In genomic region chr1:84849804-84850203, GRCm38 (mm10) we compare ENCODE assay signal across 28 mouse cellular contexts. TPM values are rescaled to one million over a fixed set of nuclear protein-coding genes. Genes with fewer than 3 reads are reported as not detected.
DNase-seq lines count a peak whose midpoint lies in the region; ATAC-seq and TF ChIP-seq lines count a peak whose summit lies in the region.
"Had no signal": no experiment of that assay in that cellular context is flagged by ENCODE, and none has a peak within 500 bp of the region (broad histone marks: within the 10 kb centered on the region; RNA-seq: fewer than 3 reads in every experiment).

No protein-coding gene starts in this region.

- H3K9ac ChIP-seq in ES-E14 (ENCODE audit: insufficient read depth, low read depth, low read length, poor library complexity, severe bottlenecking) = peak overlapping the region; percentile 64; the same call in 1 of the 2 replicates
- H3K9ac ChIP-seq: embryonic facial prominence, embryonic 12.5 days; forebrain, embryonic 15.5 days; heart, embryonic 15.5 days; lung, embryonic 15.5 days; neural tube, embryonic 15.5 days had no signal

- peak; percentile 53; the same call in 1 of the 2 replicates for ATAC-seq in megakaryocyte progenitor cell, adult 5-6 weeks (replicated peaks; ENCODE audit: poor library complexity)
- ATAC-seq: CD4-positive, CD25-positive, alpha-beta regulatory T cell, adult 4 months; forebrain, embryonic 15.5 days had no signal

- peaks cover 23% of the 10 kb centered on the region in 2 experiments for H3K4me1 ChIP-seq in ES-E14 (ENCODE audit: control insufficient read depth in 2 of 2, insufficient read depth in 2 of 2, low read length in 2 of 2, poor library complexity in 1 of 2)
- H3K4me1 ChIP-seq: embryonic facial prominence, embryonic 12.5 days; forebrain, embryonic 15.5 days; heart, embryonic 15.5 days; lung, embryonic 15.5 days; neural tube, embryonic 15.5 days had no signal

- in situ Hi-C loops in ES-E14 (cut with MboI; ENCODE audit: low sequenced_read_pairs in 2 of 2, unreplicated experiment in 2 of 2) = no loop called here

- H3K27ac ChIP-seq in ES-E14 (ENCODE audit: insufficient read depth, low read depth, low read length, poor library complexity, severe bottlenecking) = peak overlapping the region; percentile 98
- H3K27ac ChIP-seq: embryonic facial prominence, embryonic 12.5 days; forebrain, embryonic 15.5 days; heart, embryonic 10.5 days; heart, embryonic 15.5 days; kidney, postnatal 0 days; lung, embryonic 15.5 days; neural tube, embryonic 15.5 days; stomach, postnatal 0 days had no signal

- peaks cover 2% of the 10 kb centered on the region; the same call in 1 of the 2 replicates for H3K36me3 ChIP-seq in ES-E14 (ENCODE audit: control insufficient read depth, insufficient read depth, low read length, poor library complexity, severe bottlenecking)
- H3K36me3 ChIP-seq: embryonic facial prominence, embryonic 12.5 days; forebrain, embryonic 15.5 days; heart, embryonic 10.5 days; heart, embryonic 15.5 days; lung, embryonic 15.5 days; neural tube, embryonic 15.5 days had no signal

- H3K9me3 ChIP-seq in ES-E14 (ENCODE audit: control insufficient read depth, insufficient read depth, low read depth, low read length) = no peaks in the 10 kb centered on the region
- H3K9me3 ChIP-seq: embryonic facial prominence, embryonic 12.5 days; forebrain, embryonic 15.5 days; heart, embryonic 10.5 days; heart, embryonic 15.5 days; lung, embryonic 15.5 days; neural tube, embryonic 15.5 days had no signal

- DNase-seq in 3T3-L1 (ENCODE audit: low read depth, low spot score) (peak; percentile 22), 416B (ENCODE audit: low read depth) (peak; percentile 67), ES-E14 (ENCODE audit: low read depth, low spot score) (no peak)
- no peak for DNase-seq in frontal cortex, adult 2 months (ENCODE audit: extremely low spot score in 1 of 2, low spot score in 1 of 2)
- no peak for DNase-seq in left cerebral cortex, postnatal 25 days (ENCODE audit: low spot score in 2 of 2)
- no peak for DNase-seq in frontal cortex, postnatal 36 days (ENCODE audit: low spot score in 2 of 2)
- DNase-seq: adrenal gland, postnatal 14 days; cerebellum, adult 11 months; cerebellum, adult 9-11 months; embryo, embryonic 11 days; gastrocnemius, postnatal 10 days; kidney, adult 8-10 months; layer of hippocampus, postnatal 36 days; midbrain, embryonic 14.5 days; right cerebral cortex, adult 18-20 months; thymus, adult 18-20 months; thymus, postnatal 36 days had no signal

- intact Hi-C loops in left cerebral cortex, postnatal 25 days (cut with DNase I) = no loop called here

- H3K4me3 ChIP-seq in ES-E14 (ENCODE audit: insufficient read depth in 1 of 2, low read depth in 1 of 2, low read length in 2 of 2, poor library complexity in 1 of 2, severe bottlenecking in 1 of 2) = peak overlapping the region; percentile 27 to 68
- H3K4me3 ChIP-seq: embryonic facial prominence, embryonic 12.5 days; forebrain, embryonic 15.5 days; heart, embryonic 10.5 days; heart, embryonic 15.5 days; lung, embryonic 15.5 days; neural tube, embryonic 15.5 days had no signal

TF ChIP-seq in ES-E14, 5 proteins besides CTCF, POLR2A, EP300 and RAD21:
- TF ChIP-seq CHD2 (IDR thresholded peaks at IDR 0.05; ENCODE audit: low read depth, low read length) (no peak), HCFC1 (IDR thresholded peaks at IDR 0.05; ENCODE audit: borderline replicate concordance, insufficient read depth, low read length) (no peak), ZNF384 (IDR thresholded peaks at IDR 0.05; ENCODE audit: low read depth, low read length) (0 out of 2 replicates have a peak, but pooled peaks have one; percentile 51), ZC3H11A (IDR thresholded peaks at IDR 0.05; ENCODE audit: borderline replicate concordance, low read depth, low read length) (no peak), MAFK (IDR thresholded peaks at IDR 0.05; ENCODE audit: insufficient read depth, low read depth, low read length) (no peak)

RNA-seq across cellular contexts. Expression of gene Trip12, which starts 9.5 kb away (rescaled TPM):
- total RNA-seq in ES-E14 (2012; rRNA removed) = 368 and 425 TPM in 2 replicates
- total RNA-seq in megakaryocyte progenitor cell, adult 5-6 weeks (2015) = 100 and 112 TPM in 2 replicates
- total RNA-seq in megakaryocyte progenitor cell, adult 5-6 weeks (2017) = 189 and 250 TPM in 2 replicates
- polyA plus RNA-seq in frontal cortex, adult 2 months (2012; rRNA removed) = 80.3 and 91.5 TPM in 2 replicates
- 100 to 1,000 TPM; 194 to 196 TPM for total RNA-seq in left cerebral cortex, postnatal 25 days (2021)

RNA-seq across cellular contexts. Expression of gene Fbxo36, which starts 10.2 kb away (rescaled TPM):
- total RNA-seq in ES-E14 (2012; rRNA removed) = 3.1 and 4.3 TPM in 2 replicates
- 4.8 and 9.0 TPM in 2 replicates for total RNA-seq in megakaryocyte progenitor cell, adult 5-6 weeks (2015)
- total RNA-seq in megakaryocyte progenitor cell, adult 5-6 weeks (2017) = 0.84 and 2.0 TPM in 2 replicates
- 7.4 and 8.4 TPM in 2 replicates for polyA plus RNA-seq in frontal cortex, adult 2 months (2012; rRNA removed)
- total RNA-seq in left cerebral cortex, postnatal 25 days (2021) = 1 to 10 TPM; 2.2 to 2.5 TPM
- total RNA-seq: monocyte, adult 5-6 weeks had no signal

Comparison
In these comparisons a context has a peak if more than half of its experiments do, and no peak if none do; other contexts are left out.
1. DNase-seq: peak in 3T3-L1 (single experiment) and 416B (single experiment); none in ES-E14 (single experiment), frontal cortex, adult 2 months (0 of 2), left cerebral cortex, postnatal 25 days (0 of 2) and frontal cortex, postnatal 36 days (0 of 2).